Mouse (Mus musculus): ENCODE data around the gene Trp73. TPM values are rescaled to one million over a fixed set of nuclear protein-coding genes. Genes with fewer than 3 reads are reported as not detected.
A peak's percentile ranks its signal among the peaks of the same experiment; 100 is the strongest.

The Trp73 gene
- polyA plus RNA-seq, 1 experiment from 2014 or later = 2.2 TPM

DNA sequence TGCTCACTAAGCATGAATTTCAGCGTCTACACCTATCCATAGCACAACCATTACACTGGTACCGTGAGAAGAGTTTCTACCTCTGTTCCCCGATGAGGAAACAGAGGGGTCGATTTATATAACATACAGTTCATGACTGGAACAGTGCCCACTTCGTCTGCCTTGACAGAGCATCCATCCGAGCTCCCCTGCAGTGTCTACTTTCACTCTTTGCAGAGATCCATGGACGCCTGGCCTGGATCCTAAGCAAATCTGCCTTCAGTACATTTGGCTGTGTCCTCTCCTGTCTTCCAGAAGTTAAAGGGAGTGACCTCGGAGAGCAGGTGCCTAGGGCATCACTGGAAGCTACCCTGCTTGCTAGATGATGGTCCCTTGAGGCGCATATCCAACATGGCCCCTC is 20.8 kb downstream of the Trp73 start:
- Histone ChIP-seq H3K36me3 (ENCODE audit: control insufficient read depth, insufficient read depth, low read length) (no peaks in the 10 kb centered on the region), H3K27me3 (ENCODE audit: control insufficient read depth, insufficient read depth, low read length) (no peaks in the 10 kb centered on the region), H3K27ac (ENCODE audit: low read depth, low read length) (no peak overlapping the region), H3K4me2 (replicated peaks; ENCODE audit: low read depth, low read length) (no peak overlapping the region), H3K9ac (ENCODE audit: low read depth, low read length) (no peak overlapping the region), H3K9me3 (ENCODE audit: control insufficient read depth, low read length) (no peaks in the 10 kb centered on the region), H3K4me3 (ENCODE audit: low read depth, low read length) (no peak overlapping the region), H3K4me1 (replicated peaks; ENCODE audit: control insufficient read depth, insufficient read depth, low read length) (no peaks in the 10 kb centered on the region)
- 86% methylated on average over 9 of the region's 9 CpGs for WGBS
- no peak for ATAC-seq (ENCODE audit: low FRiP score)
- no peak for DNase-seq (ENCODE audit: low spot score)

DNA sequence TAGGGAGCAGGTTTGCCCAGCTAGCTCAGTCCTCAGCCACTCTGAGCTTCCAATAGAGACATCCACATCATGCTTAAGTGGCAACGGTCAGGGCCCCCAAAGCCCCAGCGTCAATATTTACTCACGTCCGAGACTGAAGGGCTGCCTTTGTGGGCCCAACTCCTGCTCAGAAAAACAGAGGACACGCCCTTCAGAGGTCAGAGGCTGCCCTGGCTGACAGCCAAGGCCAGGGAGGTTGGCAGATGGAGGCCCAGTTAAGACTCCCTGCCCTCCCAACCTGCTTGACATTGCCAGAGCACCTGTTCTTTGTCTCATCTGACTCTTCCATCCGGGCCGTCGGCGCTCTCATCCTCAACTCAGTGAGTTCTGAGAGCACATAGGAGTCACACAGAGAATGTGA is 21.2 kb downstream of the Trp73 start:
- H3K4me1 ChIP-seq (replicated peaks; ENCODE audit: control insufficient read depth, insufficient read depth, low read length) = no peaks in the 10 kb centered on the region
- H3K9ac ChIP-seq (ENCODE audit: low read depth, low read length) = no peak overlapping the region
- no peak overlapping the region for H3K27ac ChIP-seq (ENCODE audit: low read depth, low read length)
- no peaks in the 10 kb centered on the region for H3K36me3 ChIP-seq (ENCODE audit: control insufficient read depth, insufficient read depth, low read length)
- no peak overlapping the region for H3K4me2 ChIP-seq (replicated peaks; ENCODE audit: low read depth, low read length)
- ATAC-seq (ENCODE audit: low FRiP score) = no peak
- 71% methylated on average over 9 of the region's 9 CpGs for WGBS
- no peaks in the 10 kb centered on the region for H3K27me3 ChIP-seq (ENCODE audit: control insufficient read depth, insufficient read depth, low read length)
- no peak for DNase-seq (ENCODE audit: low spot score)
- H3K4me3 ChIP-seq (ENCODE audit: low read depth, low read length) = no peak overlapping the region
- no peaks in the 10 kb centered on the region for H3K9me3 ChIP-seq (ENCODE audit: control insufficient read depth, low read length)

DNA sequence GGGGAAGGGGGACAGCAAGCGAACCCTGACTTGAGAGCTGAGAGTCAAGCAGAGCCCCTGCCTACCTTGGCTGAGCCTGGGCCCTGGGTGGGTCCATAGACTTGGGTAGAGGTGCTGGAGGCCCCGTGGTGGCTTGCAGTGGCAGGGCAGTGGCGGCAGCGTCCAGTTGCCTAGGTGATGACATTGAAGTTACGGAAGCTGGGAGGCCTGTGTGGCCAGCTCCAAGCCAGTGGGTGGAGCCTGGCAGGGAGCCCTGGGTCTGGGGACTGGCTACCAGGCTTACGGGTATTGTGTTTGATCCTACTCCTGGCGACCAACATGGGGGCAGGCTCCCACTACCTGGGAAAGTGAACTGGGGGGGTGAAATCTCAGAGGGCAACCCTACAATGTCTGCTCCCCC is 23.6 kb downstream of the Trp73 start:
- no peak for ATAC-seq (ENCODE audit: low FRiP score)
- Histone ChIP-seq H3K9ac (ENCODE audit: low read depth, low read length) (no peak overlapping the region), H3K4me2 (replicated peaks; ENCODE audit: low read depth, low read length) (no peak overlapping the region), H3K36me3 (ENCODE audit: control insufficient read depth, insufficient read depth, low read length) (no peaks in the 10 kb centered on the region), H3K27ac (ENCODE audit: low read depth, low read length) (no peak overlapping the region), H3K4me1 (replicated peaks; ENCODE audit: control insufficient read depth, insufficient read depth, low read length) (no peaks in the 10 kb centered on the region), H3K4me3 (ENCODE audit: low read depth, low read length) (no peak overlapping the region), H3K27me3 (ENCODE audit: control insufficient read depth, insufficient read depth, low read length) (no peaks in the 10 kb centered on the region), H3K9me3 (ENCODE audit: control insufficient read depth, low read length) (no peaks in the 10 kb centered on the region)
- DNase-seq (ENCODE audit: low spot score) = no peak
- WGBS = 47% methylated on average over 7 of the region's 7 CpGs

DNA sequence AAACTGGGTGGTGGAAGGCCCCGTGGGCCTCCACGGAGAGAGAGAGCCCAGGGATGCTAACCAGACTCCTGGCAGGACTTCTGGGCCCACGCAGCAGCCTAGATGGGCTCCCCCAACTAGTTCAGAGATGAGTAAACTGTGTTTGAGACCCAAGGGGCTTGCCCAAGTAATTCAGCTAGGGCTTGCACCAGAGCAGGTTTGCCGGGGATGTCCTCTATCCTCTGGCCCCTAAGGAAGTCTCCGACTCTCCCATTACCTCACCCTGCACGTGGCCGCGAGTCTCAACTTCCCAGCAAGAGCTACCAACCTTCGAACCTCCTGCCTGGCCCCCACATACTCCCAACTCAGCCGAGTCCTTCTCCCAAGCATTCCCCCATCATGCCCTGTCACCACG is 30.2 kb downstream of the Trp73 start:
- Histone ChIP-seq H3K36me3 (ENCODE audit: control insufficient read depth, insufficient read depth, low read length) (no peaks in the 10 kb centered on the region), H3K27me3 (ENCODE audit: control insufficient read depth, insufficient read depth, low read length) (0 out of 2 replicates have a peak, but pooled peaks cover 2% of the 10 kb centered on the region), H3K27ac (ENCODE audit: low read depth, low read length) (no peak overlapping the region), H3K9ac (ENCODE audit: low read depth, low read length) (no peak overlapping the region), H3K4me1 (replicated peaks; ENCODE audit: control insufficient read depth, insufficient read depth, low read length) (0 out of 2 replicates have a peak, but pooled peaks cover 2% of the 10 kb centered on the region), H3K4me2 (replicated peaks; ENCODE audit: low read depth, low read length) (no peak overlapping the region), H3K9me3 (ENCODE audit: control insufficient read depth, low read length) (no peaks in the 10 kb centered on the region), H3K4me3 (ENCODE audit: low read depth, low read length) (no peak overlapping the region)
- no peak for ATAC-seq (ENCODE audit: low FRiP score)
- 80% methylated on average over 11 of the region's 11 CpGs for WGBS
- no peak for DNase-seq (ENCODE audit: low spot score)

DNA sequence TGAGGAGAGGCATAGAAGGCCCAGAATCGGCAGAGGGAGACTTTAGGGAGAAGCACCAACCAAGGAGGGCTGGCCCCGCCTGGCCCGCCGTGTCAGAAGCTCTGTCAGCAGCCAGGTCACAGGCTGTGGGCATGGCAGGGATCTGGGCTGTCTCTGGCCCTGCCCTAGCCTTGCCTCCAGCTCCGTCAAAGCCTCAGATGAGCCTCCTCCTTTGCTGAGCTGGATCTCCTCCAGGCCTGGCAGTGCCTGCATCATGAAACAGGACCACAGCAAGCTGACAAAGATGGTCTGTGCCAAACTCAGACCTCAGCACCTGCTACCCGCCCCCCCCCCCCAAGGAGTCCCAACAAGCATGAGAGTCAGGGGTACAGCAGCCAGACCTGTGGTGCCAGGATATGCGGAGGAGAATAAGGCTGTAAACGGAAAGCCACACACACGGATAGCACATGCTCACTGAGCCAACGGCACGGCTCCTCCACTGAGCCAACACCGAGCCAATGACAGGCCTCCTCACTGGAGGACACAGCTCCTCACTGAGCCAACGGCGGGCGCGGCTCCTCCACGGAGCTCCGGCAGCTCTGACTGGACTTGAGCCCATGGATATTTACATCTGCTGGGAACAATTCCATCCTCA is 30.7 kb downstream of the Trp73 start:
- no peak overlapping the region for H3K4me2 ChIP-seq (replicated peaks; ENCODE audit: low read depth, low read length)
- WGBS = 67% methylated on average over 17 of the region's 18 CpGs
- peaks cover 4% of the 10 kb centered on the region; the same call in 1 of the 2 replicates for H3K27me3 ChIP-seq (ENCODE audit: control insufficient read depth, insufficient read depth, low read length)

DNA sequence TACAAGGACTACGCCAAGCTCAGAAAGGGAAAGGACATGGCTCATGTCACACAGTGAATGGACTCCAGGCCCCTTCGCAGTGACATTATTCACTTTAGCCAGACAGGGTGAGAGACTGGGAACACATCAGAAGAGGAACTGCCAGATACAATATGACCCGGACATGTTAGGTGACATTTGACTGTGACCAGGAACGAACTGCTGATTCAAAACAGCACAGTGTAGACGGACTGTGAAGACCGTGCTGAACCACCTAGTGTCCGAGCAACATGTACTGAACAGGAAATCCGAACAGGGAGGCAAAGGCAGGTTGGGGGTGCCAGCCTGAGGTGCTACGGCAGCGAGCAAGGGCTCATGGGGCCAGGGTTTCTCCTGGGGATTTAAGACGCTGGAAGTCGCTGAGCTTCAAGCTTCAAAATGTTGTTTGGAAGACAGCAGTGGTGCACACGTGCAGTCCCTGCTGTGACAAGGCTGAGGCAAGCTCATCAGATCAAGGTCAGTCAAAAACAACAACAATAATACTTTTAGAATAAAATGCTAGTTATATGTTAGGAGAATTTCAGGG is 33.4 kb downstream of the Trp73 start:
- H3K9me3 ChIP-seq (ENCODE audit: control insufficient read depth, low read length) = no peaks in the 10 kb centered on the region
- H3K4me3 ChIP-seq (ENCODE audit: low read depth, low read length) = no peak overlapping the region
- 83% methylated on average over 13 of the region's 13 CpGs for WGBS
- no peak overlapping the region for H3K9ac ChIP-seq (ENCODE audit: low read depth, low read length)
- H3K27ac ChIP-seq (ENCODE audit: low read depth, low read length) = no peak overlapping the region
- ATAC-seq (ENCODE audit: low FRiP score) = no peak
- H3K4me1 ChIP-seq (replicated peaks; ENCODE audit: control insufficient read depth, insufficient read depth, low read length) = 0 out of 2 replicates have a peak, but pooled peaks cover 2% of the 10 kb centered on the region
- H3K4me2 ChIP-seq (replicated peaks; ENCODE audit: low read depth, low read length) = no peak overlapping the region
- DNase-seq (ENCODE audit: low spot score) = no peak
- peaks cover 5% of the 10 kb centered on the region for H3K27me3 ChIP-seq (ENCODE audit: control insufficient read depth, insufficient read depth, low read length)
- no peaks in the 10 kb centered on the region for H3K36me3 ChIP-seq (ENCODE audit: control insufficient read depth, insufficient read depth, low read length)

More for the DNA sequence above, 30.7 kb downstream of the Trp73 start:
- H3K9ac ChIP-seq (ENCODE audit: low read depth, low read length) = no peak overlapping the region
- ATAC-seq (ENCODE audit: low FRiP score) (no peak), DNase-seq (ENCODE audit: low spot score) (no peak)
- no peak overlapping the region for H3K27ac ChIP-seq (ENCODE audit: low read depth, low read length)
- H3K9me3 ChIP-seq (ENCODE audit: control insufficient read depth, low read length) = no peaks in the 10 kb centered on the region
- no peaks in the 10 kb centered on the region for H3K36me3 ChIP-seq (ENCODE audit: control insufficient read depth, insufficient read depth, low read length)
- H3K4me1 ChIP-seq (replicated peaks; ENCODE audit: control insufficient read depth, insufficient read depth, low read length) = 0 out of 2 replicates have a peak, but pooled peaks cover 2% of the 10 kb centered on the region
- H3K4me3 ChIP-seq (ENCODE audit: low read depth, low read length) = no peak overlapping the region

DNA sequence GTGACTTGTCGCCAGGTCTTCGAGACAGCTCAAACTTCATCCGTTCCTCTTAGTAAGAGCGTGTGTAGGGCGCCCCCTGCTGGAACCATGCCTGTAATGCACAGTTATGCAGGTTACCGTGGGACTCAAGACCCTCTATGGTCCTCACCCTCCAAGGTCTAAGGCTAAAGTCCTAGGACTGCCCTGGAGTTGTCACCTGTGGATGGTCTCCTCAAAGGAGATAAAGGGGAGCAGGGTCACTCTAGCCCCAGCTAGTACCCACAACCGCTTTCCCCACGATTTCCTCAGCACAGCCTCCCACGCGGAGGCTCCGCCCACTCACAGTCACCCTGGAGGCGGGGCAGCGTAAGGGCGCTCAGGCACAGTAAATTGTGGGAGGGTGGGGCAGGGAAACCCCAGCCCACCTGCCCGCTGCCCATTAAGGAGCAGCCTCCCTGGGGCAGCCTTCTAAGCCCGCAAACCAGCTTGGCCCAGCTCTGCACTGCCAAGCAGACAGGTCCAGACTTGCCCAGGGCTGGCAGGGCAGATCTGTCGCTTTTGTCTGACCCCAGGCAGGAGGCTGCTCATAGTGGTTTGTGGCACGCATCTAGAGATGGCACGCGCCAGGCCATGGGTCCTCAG is 34.5 kb downstream of the Trp73 start:
- Histone ChIP-seq H3K36me3 (ENCODE audit: control insufficient read depth, insufficient read depth, low read length) (no peaks in the 10 kb centered on the region), H3K9ac (ENCODE audit: low read depth, low read length) (no peak overlapping the region), H3K4me2 (replicated peaks; ENCODE audit: low read depth, low read length) (peak overlapping the region; percentile 15), H3K9me3 (ENCODE audit: control insufficient read depth, low read length) (no peaks in the 10 kb centered on the region), H3K4me3 (ENCODE audit: low read depth, low read length) (no peak overlapping the region), H3K27ac (ENCODE audit: low read depth, low read length) (no peak overlapping the region), H3K27me3 (ENCODE audit: control insufficient read depth, insufficient read depth, low read length) (peaks cover 5% of the 10 kb centered on the region), H3K4me1 (replicated peaks; ENCODE audit: control insufficient read depth, insufficient read depth, low read length) (0 out of 2 replicates have a peak, but pooled peaks cover 2% of the 10 kb centered on the region)
- WGBS = 42% methylated on average over 20 of the region's 20 CpGs
- DNase-seq (ENCODE audit: low spot score) = peak; percentile 85
- peak; percentile 56 for ATAC-seq (ENCODE audit: low FRiP score)

DNA sequence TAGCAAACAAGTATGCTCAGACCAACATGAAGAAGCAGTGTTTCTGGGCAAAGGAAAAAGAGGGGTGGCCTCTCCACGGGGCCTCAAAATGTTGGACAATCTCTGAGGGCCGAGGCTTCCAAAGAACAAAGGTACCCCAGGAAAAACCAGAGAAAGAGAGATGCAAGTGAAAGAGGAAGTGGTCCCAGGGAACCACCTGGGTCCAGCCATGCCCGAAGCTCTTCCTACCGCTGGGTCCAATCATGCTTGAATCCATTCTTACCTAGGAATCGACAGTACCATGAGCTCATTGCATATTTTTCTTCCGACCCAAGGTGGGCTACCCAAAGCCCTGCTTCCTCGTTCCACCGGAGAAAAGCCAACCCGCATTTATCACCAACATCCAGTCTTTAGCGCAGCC is 36.1 kb downstream of the Trp73 start:
- Histone ChIP-seq H3K9ac (ENCODE audit: low read depth, low read length) (no peak overlapping the region), H3K36me3 (ENCODE audit: control insufficient read depth, insufficient read depth, low read length) (no peaks in the 10 kb centered on the region), H3K4me2 (replicated peaks; ENCODE audit: low read depth, low read length) (no peak overlapping the region), H3K9me3 (ENCODE audit: control insufficient read depth, low read length) (no peaks in the 10 kb centered on the region), H3K4me1 (replicated peaks; ENCODE audit: control insufficient read depth, insufficient read depth, low read length) (0 out of 2 replicates have a peak, but pooled peaks cover 2% of the 10 kb centered on the region), H3K4me3 (ENCODE audit: low read depth, low read length) (no peak overlapping the region), H3K27me3 (ENCODE audit: control insufficient read depth, insufficient read depth, low read length) (peaks cover 5% of the 10 kb centered on the region), H3K27ac (ENCODE audit: low read depth, low read length) (no peak overlapping the region)
- DNase-seq (ENCODE audit: low spot score) (no peak), ATAC-seq (ENCODE audit: low FRiP score) (no peak)
- 93% methylated on average over 10 of the region's 10 CpGs for WGBS

DNA sequence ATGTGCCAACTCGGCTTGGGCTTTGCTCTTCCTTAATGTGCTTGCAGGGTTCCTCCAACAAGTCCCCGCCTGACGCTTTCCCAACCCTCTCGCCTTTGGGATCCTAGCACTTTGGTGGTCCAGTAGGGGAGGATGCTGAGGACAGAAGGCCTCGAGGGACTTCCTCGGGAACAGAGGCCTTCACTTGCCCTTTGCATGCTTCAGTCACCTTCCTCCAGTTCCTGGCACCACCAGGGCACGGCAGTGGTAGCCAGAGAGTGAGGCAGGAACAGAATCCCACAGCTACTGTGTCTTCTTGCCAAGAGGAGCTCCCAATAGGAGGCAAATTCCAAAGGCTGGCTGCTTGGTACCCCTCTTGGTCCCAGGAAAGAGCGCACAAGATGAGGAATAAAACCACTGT is 36.6 kb downstream of the Trp73 start:
- ATAC-seq (ENCODE audit: low FRiP score) (no peak), DNase-seq (ENCODE audit: low spot score) (no peak)
- 80% methylated on average over 8 of the region's 8 CpGs for WGBS
- Histone ChIP-seq H3K4me3 (ENCODE audit: low read depth, low read length) (no peak overlapping the region), H3K9me3 (ENCODE audit: control insufficient read depth, low read length) (no peaks in the 10 kb centered on the region), H3K9ac (ENCODE audit: low read depth, low read length) (no peak overlapping the region), H3K27me3 (ENCODE audit: control insufficient read depth, insufficient read depth, low read length) (peaks cover 5% of the 10 kb centered on the region), H3K4me2 (replicated peaks; ENCODE audit: low read depth, low read length) (no peak overlapping the region), H3K27ac (ENCODE audit: low read depth, low read length) (no peak overlapping the region), H3K36me3 (ENCODE audit: control insufficient read depth, insufficient read depth, low read length) (no peaks in the 10 kb centered on the region), H3K4me1 (replicated peaks; ENCODE audit: control insufficient read depth, insufficient read depth, low read length) (0 out of 2 replicates have a peak, but pooled peaks cover 2% of the 10 kb centered on the region)
